Mouse (Mus musculus): Measurements from ENCODE around the gene Crip2. TPM values are rescaled to one million over a fixed set of nuclear protein-coding genes. Genes with fewer than 3 reads are reported as not detected.
A peak's percentile ranks its signal among the peaks of the same experiment; 100 is the strongest.

Crip2 gene
- polyA plus RNA-seq, 1 experiment, result 137 TPM

DNA sequence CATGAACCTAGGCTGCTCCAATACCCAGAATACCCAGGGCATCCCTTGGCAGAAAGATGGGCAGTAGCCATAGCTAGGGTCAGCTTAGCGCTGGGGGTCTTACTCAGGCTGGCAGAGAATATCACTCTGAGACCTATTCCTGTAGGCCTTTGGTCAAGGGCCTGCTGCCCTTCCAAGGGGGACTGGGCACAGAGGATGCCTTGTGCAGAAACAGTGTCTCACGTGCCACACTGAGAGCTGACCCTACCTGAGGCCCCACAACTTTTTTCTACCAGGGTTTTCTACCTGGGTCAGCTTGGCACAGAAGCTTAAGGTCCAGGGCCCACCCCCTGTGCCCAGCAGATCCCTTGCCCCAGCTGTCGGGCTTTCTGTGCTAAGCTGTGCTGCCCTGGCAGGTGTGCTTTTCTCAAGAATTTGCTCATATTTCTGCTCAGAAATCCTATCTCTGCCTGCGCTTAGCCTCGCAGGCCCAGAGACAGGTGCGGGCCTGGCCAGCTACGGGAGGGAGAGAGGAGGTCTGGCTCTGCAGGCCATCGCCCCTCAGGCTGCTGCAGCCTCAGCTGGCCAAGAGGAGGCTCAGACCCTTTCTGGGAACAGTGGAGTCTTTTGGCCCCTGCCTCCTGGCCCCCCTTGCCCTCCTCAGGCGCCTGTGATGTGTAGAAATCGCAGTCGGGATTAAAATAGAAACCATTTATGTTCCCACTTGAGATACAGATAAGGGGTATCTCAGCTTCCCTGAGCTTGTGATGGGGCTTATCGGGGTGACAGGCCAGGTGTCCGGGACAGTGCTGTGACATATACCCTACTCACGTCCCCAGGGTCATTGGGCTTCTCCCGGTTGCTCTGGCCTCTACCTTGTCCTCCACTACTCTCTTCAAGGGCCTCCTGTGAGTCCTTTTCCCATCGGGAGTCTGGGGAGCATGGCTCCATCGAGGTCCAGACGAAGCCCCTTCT lies 2.5 kb upstream of the Crip2 start:
- H3K36me3 ChIP-seq (ENCODE audit: control insufficient read depth, insufficient read depth, low read length), result peaks cover 24% of the 10 kb centered on the region
- H3K4me1 ChIP-seq (ENCODE audit: control insufficient read depth, insufficient read depth, insufficient read length), result peaks cover 9% of the 10 kb centered on the region; the same call in 1 of the 2 replicates
- no peak overlapping the region for H3K27ac ChIP-seq (ENCODE audit: insufficient read depth, low read length)
- H3K27me3 ChIP-seq (ENCODE audit: control insufficient read depth, insufficient read depth, low read length), result 0 out of 2 replicates have a peak, but pooled peaks cover 3% of the 10 kb centered on the region
- TF ChIP-seq CTCF (IDR thresholded peaks at IDR 0.05; ENCODE audit: extremely low read depth, insufficient read depth, insufficient read length, insufficient replicate concordance) (no peak), POLR2A (IDR thresholded peaks at IDR 0.05; ENCODE audit: low read depth, low read length) (no peak)
- WGBS, result 86% methylated on average over 18 of the region's 18 CpGs
- no peak overlapping the region for H3K4me3 ChIP-seq (ENCODE audit: extremely low read depth, insufficient read depth, insufficient read length)
- DNase-seq (ENCODE audit: low read depth in 1 of 2, low spot score in 2 of 2), result no peak

DNA sequence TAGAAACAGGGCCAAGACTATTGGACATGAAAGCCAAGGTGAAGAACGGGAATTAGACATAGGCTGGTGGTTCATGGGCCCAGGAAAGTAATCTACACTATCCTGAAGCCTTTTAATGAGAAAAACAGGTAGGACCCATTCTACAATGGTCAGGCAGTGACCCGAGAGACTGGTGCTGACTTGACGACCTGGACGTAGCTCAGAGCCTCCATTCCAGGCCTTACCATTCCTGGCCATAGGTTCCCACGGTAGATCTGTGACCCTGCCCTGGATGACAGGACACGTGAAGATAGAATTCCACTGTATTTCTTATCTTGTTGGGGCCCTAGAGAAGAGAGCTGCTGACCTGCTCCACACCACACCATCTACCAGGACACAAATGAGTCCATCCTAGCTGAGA lies 1.7 kb upstream of the Crip2 start:
- WGBS, result 88% methylated on average over 6 of the region's 6 CpGs
- Histone ChIP-seq H3K4me3 (ENCODE audit: extremely low read depth, insufficient read depth, insufficient read length) (no peak overlapping the region), H3K27ac (ENCODE audit: insufficient read depth, low read length) (no peak overlapping the region), H3K27me3 (ENCODE audit: control insufficient read depth, insufficient read depth, low read length) (0 out of 2 replicates have a peak, but pooled peaks cover 3% of the 10 kb centered on the region), H3K36me3 (ENCODE audit: control insufficient read depth, insufficient read depth, low read length) (peaks cover 18% of the 10 kb centered on the region), H3K4me1 (ENCODE audit: control insufficient read depth, insufficient read depth, insufficient read length) (peaks cover 9% of the 10 kb centered on the region; the same call in 1 of the 2 replicates)
- no peak for DNase-seq (ENCODE audit: low read depth in 1 of 2, low spot score in 2 of 2)
- TF ChIP-seq POLR2A (IDR thresholded peaks at IDR 0.05; ENCODE audit: low read depth, low read length), result no peak
- TF ChIP-seq CTCF (IDR thresholded peaks at IDR 0.05; ENCODE audit: extremely low read depth, insufficient read depth, insufficient read length, insufficient replicate concordance), result no peak

DNA sequence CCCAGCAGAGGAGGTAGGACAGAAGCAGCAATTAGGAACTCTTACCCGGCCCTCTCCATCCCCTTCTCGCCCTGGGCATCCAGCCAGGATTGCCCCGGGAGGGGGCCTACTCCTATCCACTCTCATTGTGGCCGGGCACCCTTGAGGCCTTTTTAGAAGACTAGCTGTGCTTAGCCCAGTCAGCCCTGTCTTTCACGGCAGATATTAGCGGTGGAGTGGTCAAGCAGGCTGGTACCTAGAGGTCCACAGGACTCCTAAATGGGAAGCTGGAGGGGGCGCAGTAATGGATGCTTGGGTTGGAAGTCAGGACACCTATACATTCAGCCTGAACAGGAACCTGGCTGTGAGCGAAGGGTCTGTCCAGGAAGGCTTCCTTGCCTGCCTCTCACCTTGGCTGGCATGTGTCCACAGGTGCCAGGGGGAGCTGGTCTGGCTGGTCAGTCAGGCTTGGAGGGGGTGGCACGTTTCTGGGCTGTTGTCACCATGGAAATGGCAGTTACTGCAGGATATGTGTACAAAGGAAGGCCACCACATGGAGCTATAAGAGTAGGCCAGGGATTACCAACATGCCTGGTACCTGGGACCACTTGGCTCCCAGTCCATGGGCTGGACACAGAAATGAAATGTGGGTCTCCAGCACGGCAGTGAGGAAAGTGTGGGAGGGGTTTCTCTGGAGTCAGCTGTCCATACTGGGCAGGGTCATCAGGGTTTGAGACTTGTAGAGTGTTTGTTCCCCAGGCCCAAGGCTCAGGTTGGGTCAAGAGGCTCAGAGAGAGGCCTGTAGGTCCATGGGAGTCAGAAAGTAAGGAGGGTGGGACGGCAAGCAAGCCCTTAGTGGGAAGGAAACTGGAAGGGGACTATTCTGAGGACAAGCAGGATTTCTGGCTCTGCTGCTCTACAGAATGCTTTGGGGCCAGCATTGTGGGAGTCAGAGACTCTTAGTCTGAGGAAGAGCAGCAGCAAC lies 853 bp upstream of the Crip2 start:
- Histone ChIP-seq H3K27ac (ENCODE audit: insufficient read depth, low read length) (no peak overlapping the region), H3K4me3 (ENCODE audit: extremely low read depth, insufficient read depth, insufficient read length) (peak overlapping the region; percentile 61; the same call in 1 of the 2 replicates), H3K27me3 (ENCODE audit: control insufficient read depth, insufficient read depth, low read length) (0 out of 2 replicates have a peak, but pooled peaks cover 3% of the 10 kb centered on the region), H3K4me1 (ENCODE audit: control insufficient read depth, insufficient read depth, insufficient read length) (peaks cover 9% of the 10 kb centered on the region; the same call in 1 of the 2 replicates), H3K36me3 (ENCODE audit: control insufficient read depth, insufficient read depth, low read length) (peaks cover 14% of the 10 kb centered on the region)
- no peak for DNase-seq (ENCODE audit: low read depth in 1 of 2, low spot score in 2 of 2)
- WGBS, result 68% methylated on average over 11 of the region's 11 CpGs
- TF ChIP-seq CTCF (IDR thresholded peaks at IDR 0.05; ENCODE audit: extremely low read depth, insufficient read depth, insufficient read length, insufficient replicate concordance), result no peak
- TF ChIP-seq POLR2A (IDR thresholded peaks at IDR 0.05; ENCODE audit: low read depth, low read length), result no peak

DNA sequence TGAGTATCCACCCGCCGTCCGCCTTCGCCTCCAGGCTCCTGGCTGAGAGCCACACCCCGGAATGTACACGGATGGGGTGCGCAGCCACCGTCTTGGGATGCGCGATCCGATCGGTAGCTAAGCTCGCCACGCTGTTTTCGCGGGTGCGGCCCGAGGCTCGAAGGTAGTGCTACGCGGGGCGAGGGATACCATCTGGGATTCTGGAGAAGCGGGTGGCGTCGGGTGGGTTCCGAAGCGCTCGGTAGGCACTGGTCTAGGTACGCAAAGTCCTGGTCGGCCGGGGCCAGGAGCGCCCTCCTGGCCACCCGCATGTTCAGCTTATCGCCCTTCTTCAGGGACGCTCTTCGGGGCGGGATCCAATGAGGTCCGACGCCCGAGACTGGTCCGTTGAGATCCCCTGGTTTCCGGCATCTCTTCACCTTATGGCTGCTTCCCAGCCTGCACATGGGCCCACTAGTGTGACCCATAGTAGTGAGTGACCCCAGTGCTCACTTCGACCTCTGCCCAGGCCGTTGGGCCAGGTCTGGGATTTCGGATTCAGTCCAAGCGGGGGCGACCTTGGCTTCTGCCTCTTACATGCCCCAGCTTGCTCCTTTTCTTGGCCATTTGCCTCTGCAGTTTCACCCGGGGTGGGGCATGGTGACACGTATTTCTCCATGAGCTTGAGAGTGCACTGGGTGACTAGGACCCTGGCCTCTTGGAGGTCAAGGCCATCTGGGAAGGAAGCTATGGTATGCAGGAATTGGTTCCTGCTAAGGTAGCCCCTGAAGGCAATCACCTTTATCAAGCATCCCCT lies 778 bp downstream of the Crip2 start:
- WGBS, result 8% methylated on average over 49 of the region's 49 CpGs
- peaks cover 11% of the 10 kb centered on the region; the same call in 1 of the 2 replicates for H3K4me1 ChIP-seq (ENCODE audit: control insufficient read depth, insufficient read depth, insufficient read length)
- H3K36me3 ChIP-seq (ENCODE audit: control insufficient read depth, insufficient read depth, low read length), result peaks cover 9% of the 10 kb centered on the region
- peak overlapping the region; percentile 56 for H3K27ac ChIP-seq (ENCODE audit: insufficient read depth, low read length)
- 0 out of 2 replicates have a peak, but pooled peaks cover 3% of the 10 kb centered on the region for H3K27me3 ChIP-seq (ENCODE audit: control insufficient read depth, insufficient read depth, low read length)
- DNase-seq (ENCODE audit: low read depth in 1 of 2, low spot score in 2 of 2), result no peak
- peak overlapping the region; percentile 61 for H3K4me3 ChIP-seq (ENCODE audit: extremely low read depth, insufficient read depth, insufficient read length)
- TF ChIP-seq CTCF (IDR thresholded peaks at IDR 0.05; ENCODE audit: extremely low read depth, insufficient read depth, insufficient read length, insufficient replicate concordance), result no peak
- TF ChIP-seq POLR2A (IDR thresholded peaks at IDR 0.05; ENCODE audit: low read depth, low read length), result no peak

DNA sequence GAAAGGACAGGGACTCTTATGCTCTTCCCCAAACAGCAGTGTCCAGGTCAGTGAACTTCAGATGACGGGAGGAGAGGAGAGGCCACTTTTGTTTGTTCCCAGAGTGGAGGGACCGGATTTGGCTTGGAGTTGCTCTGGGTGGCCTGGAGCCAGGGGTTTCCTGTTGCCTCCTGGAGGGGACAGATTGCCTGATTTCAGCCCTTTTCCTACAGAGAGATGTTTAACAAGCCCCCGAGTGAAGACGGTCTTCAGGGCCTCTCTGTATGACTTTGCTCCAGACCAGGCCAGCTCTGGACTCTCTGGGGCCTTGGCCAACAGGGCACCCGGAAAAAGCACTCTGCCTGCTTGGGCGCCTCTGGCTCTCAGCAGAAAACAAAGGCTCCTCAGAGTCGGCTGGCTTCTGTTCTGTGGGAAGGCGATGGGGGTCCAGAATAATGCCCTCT lies 1.5 kb downstream of the Crip2 start:
- H3K27me3 ChIP-seq (ENCODE audit: control insufficient read depth, insufficient read depth, low read length), result 0 out of 2 replicates have a peak, but pooled peaks cover 3% of the 10 kb centered on the region
- H3K4me1 ChIP-seq (ENCODE audit: control insufficient read depth, insufficient read depth, insufficient read length), result peaks cover 16% of the 10 kb centered on the region; the same call in 1 of the 2 replicates
- TF ChIP-seq CTCF (IDR thresholded peaks at IDR 0.05; ENCODE audit: extremely low read depth, insufficient read depth, insufficient read length, insufficient replicate concordance) (no peak), POLR2A (IDR thresholded peaks at IDR 0.05; ENCODE audit: low read depth, low read length) (no peak)
- peak overlapping the region; percentile 56 for H3K27ac ChIP-seq (ENCODE audit: insufficient read depth, low read length)
- 61% methylated on average over 8 of the region's 8 CpGs for WGBS
- H3K36me3 ChIP-seq (ENCODE audit: control insufficient read depth, insufficient read depth, low read length), result peaks cover 2% of the 10 kb centered on the region
- H3K4me3 ChIP-seq (ENCODE audit: extremely low read depth, insufficient read depth, insufficient read length), result no peak overlapping the region
- no peak for DNase-seq (ENCODE audit: low read depth in 1 of 2, low spot score in 2 of 2)

All from spleen, adult 2 months (tissue).